ENCODE assay signal across 12 mouse cellular contexts in genomic region chr12:28912351-28912936, GRCm38 (mm10).
DNase-seq lines count a peak whose midpoint lies in the region; ATAC-seq and TF ChIP-seq lines count a peak whose summit lies in the region.
"Had no signal": no experiment of that assay in that cellular context is flagged by ENCODE, and none has a peak within 500 bp of the region (broad histone marks: within the 10 kb centered on the region; RNA-seq: fewer than 3 reads in every experiment).

No protein-coding gene starts in this region.

- no peak for TF ChIP-seq CTCF in lung, embryonic 14.5 days (IDR thresholded peaks at IDR 0.05; ENCODE audit: low read depth)

- no peaks in the 10 kb centered on the region for H3K9me3 ChIP-seq in lung, embryonic 14.5 days (ENCODE audit: low read depth, low read length)
- no peaks in the 10 kb centered on the region for H3K9me3 ChIP-seq in neural tube, embryonic 13.5 days

- no peak overlapping the region for H3K4me2 ChIP-seq in lung, embryonic 14.5 days
- no peak overlapping the region for H3K4me2 ChIP-seq in neural tube, embryonic 13.5 days

- no peak overlapping the region for H3K4me3 ChIP-seq in lung, embryonic 14.5 days (ENCODE audit: low read depth, low read length)
- no peak overlapping the region for H3K4me3 ChIP-seq in neural tube, embryonic 13.5 days
- H3K4me3 ChIP-seq: myocyte had no signal

- H3K36me3 ChIP-seq in lung, embryonic 14.5 days (ENCODE audit: insufficient read depth) = no peaks in the 10 kb centered on the region
- no peaks in the 10 kb centered on the region for H3K36me3 ChIP-seq in neural tube, embryonic 13.5 days
- H3K36me3 ChIP-seq: G1E had no signal

- H3K27ac ChIP-seq in lung, embryonic 14.5 days (ENCODE audit: low read depth) = no peak overlapping the region
- H3K27ac ChIP-seq in neural tube, embryonic 13.5 days (replicated peaks) = peak overlapping the region; percentile 85

- peak; percentile 16 for DNase-seq in adrenal gland, postnatal 14 days
- no peak for DNase-seq in adrenal gland, adult 8-10 months
- peak; percentile 59 for DNase-seq in lung, embryonic 14.5 days
- no peak for DNase-seq in lung, postnatal 10 days
- peak; percentile 31 to 46 for DNase-seq in kidney, postnatal 25 days
- DNase-seq in urinary bladder, postnatal 25 days (ENCODE audit: low spot score) = no peak
- DNase-seq: heart, adult 18-20 months had no signal

- H3K9ac ChIP-seq in lung, embryonic 14.5 days = no peak overlapping the region
- 0 out of 2 replicates have a peak overlapping the region, but pooled peaks have one; percentile 12 for H3K9ac ChIP-seq in neural tube, embryonic 13.5 days

- H3K4me1 ChIP-seq in lung, embryonic 14.5 days (ENCODE audit: insufficient read depth) = 0 out of 2 replicates have a peak, but pooled peaks cover 2% of the 10 kb centered on the region
- peaks cover 45% of the 10 kb centered on the region for H3K4me1 ChIP-seq in neural tube, embryonic 13.5 days (replicated peaks)

- 45% methylated on average over 18 of the region's 18 CpGs for WGBS in lung, embryonic 14.5 days
- WGBS in neural tube, embryonic 13.5 days = 39% methylated on average over 18 of the region's 18 CpGs

- ATAC-seq in lung, embryonic 14.5 days (ENCODE audit: insufficient read depth) = peak; percentile 47; the same call in 1 of the 2 replicates
- ATAC-seq in neural tube, embryonic 13.5 days (ENCODE audit: low read depth) = peak; percentile 58; the same call in 1 of the 2 replicates
- ATAC-seq in megakaryocyte progenitor cell, adult 5-6 weeks (replicated peaks; ENCODE audit: poor library complexity) = no peak
- ATAC-seq: forebrain, embryonic 16.5 days had no signal

- no peaks in the 10 kb centered on the region for H3K27me3 ChIP-seq in lung, embryonic 14.5 days (ENCODE audit: insufficient read depth, low read length)
- no peaks in the 10 kb centered on the region for H3K27me3 ChIP-seq in neural tube, embryonic 13.5 days

Comparison
In these comparisons a context has a peak if more than half of its experiments do, and no peak if none do; other contexts are left out.
1. DNase-seq: peak in adrenal gland, postnatal 14 days (single experiment), lung, embryonic 14.5 days (single experiment) and kidney, postnatal 25 days (2 of 2); none in adrenal gland, adult 8-10 months (single experiment), lung, postnatal 10 days (single experiment) and urinary bladder, postnatal 25 days (single experiment).